Mouse (Mus musculus) gastrocnemius, postnatal 4 days (tissue): ENCODE results near the gene Gm20388. TPM values are rescaled to one million over a fixed set of nuclear protein-coding genes. Genes with fewer than 3 reads are reported as not detected.

ENCODE experiments used
- DNase-seq, 2 experiments: peaks; one replicate each; pipeline ENCODE4 v3.0.0; 2021 to 2022; ENCODE audit warnings: low spot score in 2 of 2, mixed read lengths in 2 of 2
- total RNA-seq, 2 experiments: library from RNA; stranded (reverse); gene quantifications; 2 replicates each; pipeline ENCODE4 v1.2.3; 2021

Gene Gm20388
- total RNA-seq, 2 experiments from 2014 or later = 12.8 to 22.8 TPM

GRCm38 (mm10) chr8:119955333-119955732, 44.7 kb downstream of the Gm20388 start:
- DNase-seq = no peak

- DNase-seq = no peak
Observed at GRCm38 (mm10) chr8:119958076-119958475, 47.4 kb downstream of the Gm20388 start.

GRCm38 (mm10) chr8:119960531-119961104, 50.0 kb downstream of the Gm20388 start:
- no peak for DNase-seq

GRCm38 (mm10) chr8:119964859-119965258, 54.2 kb downstream of the Gm20388 start:
- DNase-seq = no peak

- no peak for DNase-seq
Observed at GRCm38 (mm10) chr8:119967435-119967834, 56.8 kb downstream of the Gm20388 start.

GRCm38 (mm10) chr8:119970169-119970568, 59.5 kb downstream of the Gm20388 start:
- DNase-seq = no peak

GRCm38 (mm10) chr8:119972558-119972957, 61.9 kb downstream of the Gm20388 start:
- no peak for DNase-seq

GRCm38 (mm10) chr8:119978770-119979381, 68.2 kb downstream of the Gm20388 start:
- DNase-seq = no peak

- DNase-seq = no peak
Observed at GRCm38 (mm10) chr8:119981253-119981652, 70.6 kb downstream of the Gm20388 start.

GRCm38 (mm10) chr8:119984085-119984484, 73.4 kb downstream of the Gm20388 start:
- DNase-seq = no peak

- no peak for DNase-seq
Observed at GRCm38 (mm10) chr8:119986174-119986573, 75.5 kb downstream of the Gm20388 start.

- no peak for DNase-seq
Observed at GRCm38 (mm10) chr8:119988087-119988486, 77.4 kb downstream of the Gm20388 start.

GRCm38 (mm10) chr8:119992249-119992648, 81.6 kb downstream of the Gm20388 start, which contains the start of gene Crispld2:
Gene Crispld2 (plus strand): TSS chr8:119992438.
- peak; percentile 63 to 82 for DNase-seq

- DNase-seq = no peak
Observed at GRCm38 (mm10) chr8:119994114-119994513, 83.5 kb downstream of the Gm20388 start.

- no peak for DNase-seq
Observed at GRCm38 (mm10) chr8:119994556-119994955, 83.9 kb downstream of the Gm20388 start.

- no peak for DNase-seq
Observed at GRCm38 (mm10) chr8:119997266-119997665, 86.6 kb downstream of the Gm20388 start.

- no peak for DNase-seq
Observed at GRCm38 (mm10) chr8:120000461-120000860, 89.8 kb downstream of the Gm20388 start.

- no peak for DNase-seq
Observed at GRCm38 (mm10) chr8:120001712-120002111, 91.1 kb downstream of the Gm20388 start.

- no peak for DNase-seq
Observed at GRCm38 (mm10) chr8:120002348-120002747, 91.7 kb downstream of the Gm20388 start.

GRCm38 (mm10) chr8:120004154-120004702, 93.6 kb downstream of the Gm20388 start:
- DNase-seq = peak in 1 of 2 experiments; percentile 45

GRCm38 (mm10) chr8:120004705-120005381, 94.2 kb downstream of the Gm20388 start:
- no peak for DNase-seq

- no peak for DNase-seq
Observed at GRCm38 (mm10) chr8:120006645-120007160, 96.1 kb downstream of the Gm20388 start.
